Mouse (Mus musculus): ENCODE results near the gene Gm45234.

- TF ChIP-seq TCF12 (IDR thresholded peaks at IDR 0.05; ENCODE audit: insufficient read depth, poor library complexity, severe bottlenecking) (no peak), SRF (IDR thresholded peaks at IDR 0.05; ENCODE audit: control insufficient read depth, insufficient read length, low read depth) (no peak), MYOD1 (IDR thresholded peaks at IDR 0.05; ENCODE audit: control insufficient read depth in 1 of 3, insufficient read length in 2 of 3, low read depth in 2 of 3) (no peak)
Observed at GRCm38 (mm10) chr6:124728621-124729020, 27.2 kb downstream of the Gm45234 start.

Data from myocyte (in vitro differentiated cells).